Mouse (Mus musculus): ENCODE results near the gene Cnbp.

GRCm38 (mm10) chr6:87898028-87898427 lies 47.1 kb upstream of the Cnbp start:
- TF ChIP-seq TAL1 (IDR thresholded peaks at IDR 0.05; ENCODE audit: low read length) (no peak), GATA1 (IDR thresholded peaks at IDR 0.05; ENCODE audit: low read length) (no peak)

Measured in erythroblast, embryonic 14.5 days (primary cell).